Mouse (Mus musculus) cerebellum, adult 11 months (tissue): Measurements from ENCODE around the gene Oprm1.
"Not testable (repeated sequence)": the region's sequence is repeated elsewhere in the genome, so short reads cannot be mapped to it uniquely, and the experiment has no call there.

Source experiments
- DNase-seq: peaks from one replicate; pipeline ENCODE4 v3.0.0; 2022

The Oprm1 gene

DNA sequence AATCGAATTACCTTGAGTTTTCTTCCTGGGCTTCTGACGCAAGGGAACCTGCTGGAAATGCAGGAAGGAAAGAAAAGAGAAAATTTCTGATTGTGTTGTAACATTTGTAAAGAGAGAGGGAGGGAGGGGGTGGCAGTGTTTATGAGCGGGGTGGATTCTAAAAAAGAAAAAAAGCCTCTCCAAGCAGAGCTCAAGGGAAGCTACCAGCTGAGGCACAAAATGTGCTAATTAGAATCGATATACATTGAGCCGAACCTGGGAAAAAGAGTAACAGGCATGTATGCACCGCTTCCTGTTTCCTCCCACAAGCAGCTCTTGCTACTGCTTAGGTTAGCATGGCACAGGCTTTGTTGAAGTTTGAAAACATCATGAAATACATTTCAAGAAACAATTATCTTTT is 221.9 kb downstream of the Oprm1 start:
- DNase-seq, result no peak

DNA sequence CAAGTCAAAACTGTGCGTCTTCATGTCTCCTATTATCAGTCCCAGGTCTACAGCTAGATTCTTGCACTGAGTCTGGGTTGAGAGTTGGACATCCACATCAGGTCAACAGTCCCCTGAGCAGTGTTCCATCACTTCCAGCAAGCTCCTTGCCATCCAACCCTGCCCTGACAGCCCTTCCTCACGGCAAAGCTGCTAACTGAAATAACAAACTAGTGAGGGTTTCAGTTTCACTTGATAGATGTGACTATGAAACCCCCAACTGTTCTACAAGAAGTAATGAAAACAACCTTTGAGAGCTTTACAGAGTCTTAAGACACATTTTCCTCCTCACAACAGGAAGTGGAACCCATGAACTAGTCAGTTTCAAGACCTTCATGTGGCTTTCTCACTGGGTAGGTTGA is 224.4 kb downstream of the Oprm1 start:
- no peak for DNase-seq

DNA sequence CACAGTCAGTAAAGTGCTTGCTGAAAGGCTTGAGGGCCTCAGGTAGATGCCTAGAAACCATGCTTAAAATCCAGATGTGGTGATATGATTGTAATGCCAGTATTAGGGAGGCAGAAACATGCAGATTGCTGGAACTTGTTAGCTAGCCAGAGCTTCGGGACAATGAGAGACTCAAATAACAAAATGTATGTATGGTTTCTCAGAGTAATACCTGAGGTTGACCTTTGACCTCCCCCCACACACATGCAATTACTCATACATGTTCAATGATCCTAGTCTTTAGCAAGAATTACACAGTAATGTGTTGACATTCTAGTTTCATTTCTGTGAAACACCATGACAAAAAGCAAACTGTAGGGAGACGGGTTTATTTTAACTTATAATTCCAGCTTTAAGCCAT is 225.1 kb downstream of the Oprm1 start:
- no peak for DNase-seq

DNA sequence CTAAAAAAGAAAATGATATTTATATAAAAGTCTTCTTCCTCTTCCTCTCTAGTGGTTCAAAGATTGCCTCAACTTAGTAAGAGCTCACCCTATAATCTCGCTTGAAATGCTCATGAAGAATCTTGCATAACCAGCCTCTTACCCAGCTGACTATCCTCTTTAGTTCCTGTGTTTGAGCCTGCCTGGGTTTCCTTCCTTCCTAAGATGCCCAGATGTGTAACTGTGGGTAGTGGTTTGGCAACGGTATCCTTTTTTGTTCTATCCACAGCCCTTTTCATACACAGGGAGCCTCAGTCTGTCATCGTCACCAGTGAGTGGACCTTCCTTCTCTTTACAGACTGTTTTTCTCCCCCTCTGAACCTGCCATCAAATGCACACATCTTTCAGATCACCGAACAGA is 227.9 kb downstream of the Oprm1 start:
- DNase-seq, result no peak

DNA sequence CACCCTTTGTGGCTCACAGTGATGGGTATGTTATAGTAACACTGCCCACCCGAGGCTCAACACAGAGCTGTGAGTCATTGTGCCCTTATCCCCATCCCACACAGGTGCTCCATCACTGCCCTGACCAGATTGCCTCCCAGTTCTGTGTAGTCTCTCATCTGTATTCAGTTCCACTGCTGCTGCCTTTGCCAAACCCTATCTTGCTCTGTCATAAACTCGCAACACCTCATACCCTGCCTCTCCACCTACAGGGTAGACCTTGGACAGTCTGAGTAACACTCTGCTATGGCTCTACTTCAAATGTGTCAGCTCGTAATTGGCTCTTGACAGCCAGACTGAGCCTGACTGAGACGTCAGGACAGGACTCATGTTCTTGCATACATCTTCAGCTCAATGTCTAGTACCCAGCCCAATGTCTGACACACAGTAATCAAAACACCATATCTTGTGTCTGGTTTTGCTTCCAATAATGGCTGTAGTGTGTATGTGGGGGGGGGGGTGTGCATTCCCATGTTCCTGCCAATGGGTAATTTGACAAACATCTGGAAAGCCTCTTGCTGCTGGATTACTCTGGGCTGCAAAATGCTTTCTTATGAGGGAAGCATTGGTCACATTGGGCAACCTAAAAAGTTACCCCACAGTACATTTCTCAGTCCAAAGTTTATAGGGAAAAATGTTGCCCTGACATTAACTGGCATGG is 229.2 kb downstream of the Oprm1 start:
- DNase-seq, result no peak

DNA sequence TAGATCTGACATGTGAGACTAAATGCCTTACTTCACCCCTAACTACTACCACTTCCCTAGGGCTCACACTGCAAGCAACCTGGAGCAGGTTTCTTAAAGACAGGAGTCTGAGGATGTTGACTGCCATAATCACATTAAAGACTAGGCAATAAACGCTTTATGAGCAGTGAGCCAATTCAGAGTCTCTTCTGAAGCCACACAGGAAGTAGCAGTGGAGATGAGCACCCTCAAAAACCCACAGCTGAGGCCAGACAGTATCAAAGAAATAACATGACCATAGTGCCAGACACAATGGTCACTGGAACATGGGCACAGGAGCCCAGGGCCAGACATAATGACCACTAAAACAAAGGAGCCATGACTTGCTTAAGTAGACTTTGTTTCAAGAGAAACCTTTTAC is 230.2 kb downstream of the Oprm1 start:
- no peak for DNase-seq

DNA sequence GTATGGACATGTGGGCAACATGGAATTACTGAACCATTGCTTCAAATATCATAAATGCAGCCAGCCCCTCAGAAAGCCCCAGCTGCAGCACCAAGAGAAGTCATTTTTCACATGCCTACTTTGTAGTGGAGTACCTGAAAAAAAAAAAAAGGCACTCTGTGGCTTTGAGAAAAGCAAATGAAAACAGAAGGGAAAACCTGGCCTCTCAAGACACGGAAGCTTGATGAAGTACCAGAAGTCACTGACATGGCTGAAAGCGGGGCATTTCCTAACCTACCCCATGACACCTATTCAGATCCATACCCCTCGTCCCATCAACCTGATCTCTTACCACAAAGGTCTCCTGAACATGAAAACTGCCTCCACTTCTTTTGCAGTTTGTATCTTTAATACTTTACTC is 238.6 kb downstream of the Oprm1 start:
- DNase-seq, result no peak

DNA sequence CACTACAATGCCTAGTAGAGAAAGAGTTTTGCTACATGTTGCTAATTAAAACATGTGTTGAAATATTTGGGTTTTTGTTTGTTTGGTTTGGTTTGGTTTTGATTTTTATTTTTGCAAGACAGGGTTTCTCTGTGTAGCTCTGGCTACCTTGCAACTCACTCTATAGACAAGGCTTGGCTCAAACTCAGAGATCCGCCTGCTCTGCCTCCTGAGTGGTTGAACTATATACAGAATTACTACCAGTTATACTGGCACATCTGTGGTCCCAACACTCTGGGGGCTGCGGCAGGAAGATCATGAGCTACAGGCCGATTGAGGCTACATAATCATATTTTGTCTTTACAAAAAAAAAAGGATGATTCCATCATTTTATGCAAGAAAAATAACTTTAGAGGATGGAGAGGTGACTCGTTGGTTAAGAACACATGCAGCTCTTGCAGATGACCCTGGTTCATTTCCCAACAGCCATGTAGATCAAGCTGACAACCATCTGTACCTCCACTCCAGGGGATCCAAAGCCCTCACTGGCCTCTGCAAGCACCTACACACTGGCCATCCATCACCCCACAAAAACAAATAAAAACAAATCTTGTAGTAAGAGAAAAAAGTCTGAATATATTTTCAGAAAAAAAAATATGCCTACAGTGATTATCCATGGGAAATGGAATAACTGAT is 240.4 kb downstream of the Oprm1 start:
- DNase-seq, result peak; percentile 56

DNA sequence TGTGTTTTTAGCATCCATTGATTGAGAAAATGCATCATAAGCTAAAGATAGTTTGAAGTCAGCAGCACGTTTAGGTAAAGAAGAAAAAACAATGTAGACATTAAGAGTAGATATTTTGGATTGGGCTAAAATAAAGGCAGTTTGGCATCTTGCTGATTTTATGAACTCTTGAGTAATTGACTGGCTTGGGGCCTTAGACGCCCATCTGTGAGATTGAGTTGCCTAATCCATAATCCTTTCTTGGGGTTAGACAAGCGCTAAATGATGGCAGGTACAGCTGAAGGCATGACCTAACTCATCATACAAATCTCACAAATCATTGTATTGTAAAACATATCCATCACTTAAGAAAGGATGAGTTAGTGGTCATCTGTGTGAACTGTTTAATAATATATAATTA is 241.0 kb downstream of the Oprm1 start:
- no peak for DNase-seq

DNA sequence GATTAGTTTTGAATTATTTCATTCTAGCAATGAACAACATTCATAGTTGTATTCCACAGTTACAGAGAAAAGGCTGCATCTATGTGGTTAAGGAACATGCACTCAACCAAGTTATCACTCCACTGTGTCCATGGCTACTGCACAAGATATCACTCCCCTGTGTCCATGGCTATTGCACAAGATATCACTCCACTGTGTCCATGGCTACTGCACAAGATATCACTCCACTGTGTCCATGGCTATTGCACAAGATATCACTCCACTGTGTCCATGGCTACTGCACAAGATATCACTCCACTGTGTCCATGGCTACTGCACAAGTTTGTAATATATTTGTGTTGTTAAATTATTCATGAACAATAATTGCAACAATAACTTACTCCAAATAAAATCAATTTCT is 245.6 kb downstream of the Oprm1 start:
- not testable (repeated sequence) for DNase-seq

DNA sequence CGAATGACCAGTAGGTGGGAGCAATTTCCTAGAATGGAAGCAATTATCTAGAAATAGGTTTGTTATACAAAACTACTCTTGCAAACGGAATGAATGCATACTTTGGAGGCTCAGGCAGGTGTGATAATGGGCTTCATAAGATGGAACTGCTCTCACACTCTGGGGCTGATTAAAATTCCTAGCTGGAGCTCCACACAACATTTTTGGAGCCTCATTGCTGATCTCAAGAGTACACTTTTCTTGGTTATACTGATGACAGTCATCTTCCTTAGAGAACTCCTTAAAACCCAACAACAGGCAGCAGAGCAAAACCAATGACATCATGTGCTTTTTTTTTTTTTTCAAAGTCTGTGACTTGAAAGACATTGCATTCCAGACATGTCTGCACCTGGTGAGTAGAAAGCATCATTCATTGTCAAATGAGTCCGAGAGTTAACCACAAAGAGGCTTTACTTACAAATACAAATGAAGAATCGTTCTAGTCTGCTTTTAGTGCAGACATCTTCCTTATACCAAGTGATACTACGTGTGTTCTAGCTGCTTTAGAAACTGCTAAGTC is 246.8 kb downstream of the Oprm1 start:
- DNase-seq, result no peak

DNA sequence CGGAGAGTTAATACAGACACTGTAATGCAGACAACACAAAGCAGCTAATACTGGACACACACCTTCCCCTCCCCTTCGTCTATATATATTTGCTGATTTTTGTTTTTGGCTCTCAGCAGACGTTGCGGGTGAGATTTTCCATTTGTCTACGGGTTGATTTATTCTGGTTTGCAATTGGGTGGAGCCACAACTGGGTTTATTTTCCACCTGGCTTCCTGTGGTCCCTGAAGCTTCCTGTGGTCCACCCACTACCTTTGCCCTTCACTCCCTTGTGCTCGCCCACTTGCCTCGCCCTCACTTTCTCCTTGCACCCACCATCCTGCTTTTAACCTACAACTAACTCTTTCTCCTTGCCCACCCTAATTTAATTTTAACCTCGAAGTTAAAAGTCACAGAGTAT is 252.2 kb downstream of the Oprm1 start:
- DNase-seq, result no peak

DNA sequence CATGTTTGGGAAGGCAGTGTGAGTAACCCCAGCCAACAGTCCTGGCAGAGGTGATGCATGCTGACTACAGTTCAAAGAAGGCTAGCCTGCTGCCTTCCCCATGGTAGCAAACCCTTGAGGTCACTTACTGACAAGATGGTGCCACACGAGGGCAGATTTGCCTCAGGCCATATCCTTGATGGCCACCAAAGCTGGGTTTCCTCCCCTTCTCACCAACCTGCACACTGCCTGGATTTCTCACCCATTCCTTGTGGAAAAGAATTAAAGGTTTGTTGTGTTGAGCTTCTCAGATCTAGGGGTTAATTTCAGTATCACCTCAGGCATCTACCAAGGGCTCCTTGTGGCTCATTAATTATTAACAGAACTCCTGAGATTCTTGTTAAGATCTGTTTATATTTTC is 256.9 kb downstream of the Oprm1 start:
- no peak for DNase-seq

DNA sequence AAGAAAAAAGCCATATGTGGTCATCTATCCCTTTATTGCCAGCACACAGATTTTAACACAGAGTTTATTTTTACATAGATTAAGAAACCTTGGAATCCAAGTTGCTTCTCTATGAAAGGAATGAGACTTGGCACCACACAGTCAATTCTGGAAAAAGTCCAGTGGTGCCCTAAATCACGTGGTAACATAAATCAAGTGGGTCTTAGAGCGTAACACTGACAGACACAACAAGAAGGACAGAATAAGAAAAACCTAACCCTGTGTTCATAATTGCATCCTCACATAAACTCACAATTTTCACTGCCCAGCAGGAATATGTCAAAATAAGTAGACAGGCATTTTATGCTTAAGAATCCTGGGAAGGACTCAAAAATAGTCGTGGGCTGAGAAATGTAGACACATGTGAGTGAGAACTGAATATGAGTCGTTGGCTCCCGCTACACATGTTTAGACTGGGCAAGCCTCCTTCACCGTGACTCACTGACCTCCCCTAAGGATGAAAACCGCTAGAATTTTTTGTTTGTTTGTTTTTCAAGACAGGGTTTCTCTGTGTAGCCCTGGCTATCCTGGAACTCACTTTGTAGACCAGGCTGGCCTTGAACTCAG is 261.6 kb downstream of the Oprm1 start:
- DNase-seq, result no peak

DNA sequence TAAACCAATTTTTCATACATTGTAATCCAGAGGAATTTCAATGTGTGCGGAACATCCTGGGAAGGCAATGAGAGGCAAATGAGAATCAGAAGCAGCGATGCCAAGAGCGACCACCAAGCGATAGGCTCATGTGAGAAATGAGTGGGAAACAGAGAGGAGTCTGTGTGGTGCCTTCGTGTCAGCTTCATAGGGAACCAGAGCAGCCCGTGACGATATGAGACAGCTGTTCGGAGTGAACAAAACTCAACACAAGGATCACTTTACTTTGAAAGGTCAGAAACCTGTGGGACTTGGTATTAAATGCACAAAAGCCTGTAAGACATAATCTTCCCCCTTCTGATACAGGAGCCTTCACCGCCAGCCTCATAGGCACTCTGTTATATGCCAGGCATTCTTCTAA is 262.2 kb downstream of the Oprm1 start:
- no peak for DNase-seq

DNA sequence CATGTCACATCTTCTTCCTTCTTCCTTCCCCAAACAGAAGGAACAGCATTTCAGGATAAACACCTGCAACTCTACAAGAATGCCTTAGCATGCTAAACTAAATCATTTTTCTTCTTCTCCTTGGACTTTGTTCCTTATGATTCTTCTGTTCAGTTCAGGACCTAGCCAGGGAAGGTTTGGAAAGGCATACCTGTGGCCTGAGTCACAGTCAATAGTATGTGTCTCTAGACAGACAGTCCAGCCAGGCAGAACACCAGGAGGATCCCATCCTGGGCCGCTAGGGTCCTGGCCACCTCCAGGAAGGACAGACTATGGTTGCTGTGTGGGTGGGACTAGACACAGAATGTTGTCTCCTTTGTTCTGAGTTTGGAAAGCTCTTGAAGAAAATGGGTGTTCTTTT is 266.7 kb downstream of the Oprm1 start:
- no peak for DNase-seq

DNA sequence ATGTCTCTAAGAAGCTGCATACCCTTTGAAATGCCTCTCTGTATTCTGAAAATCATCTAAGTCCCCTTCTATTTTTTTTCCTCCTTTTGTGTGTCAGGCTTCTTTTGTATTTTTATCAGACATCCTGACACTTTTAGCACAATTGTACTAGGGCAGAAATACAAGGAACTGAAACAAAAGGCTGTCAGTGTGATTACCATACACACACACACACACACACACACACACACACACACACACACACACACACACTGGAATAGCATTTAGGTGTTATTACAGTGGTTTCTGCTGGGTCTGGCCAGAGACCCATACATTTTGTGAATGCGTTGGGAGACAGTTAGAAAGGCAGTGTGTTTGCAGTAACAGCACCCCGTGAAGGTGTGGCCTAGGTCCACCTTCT is 275.2 kb downstream of the Oprm1 start:
- no peak for DNase-seq

DNA sequence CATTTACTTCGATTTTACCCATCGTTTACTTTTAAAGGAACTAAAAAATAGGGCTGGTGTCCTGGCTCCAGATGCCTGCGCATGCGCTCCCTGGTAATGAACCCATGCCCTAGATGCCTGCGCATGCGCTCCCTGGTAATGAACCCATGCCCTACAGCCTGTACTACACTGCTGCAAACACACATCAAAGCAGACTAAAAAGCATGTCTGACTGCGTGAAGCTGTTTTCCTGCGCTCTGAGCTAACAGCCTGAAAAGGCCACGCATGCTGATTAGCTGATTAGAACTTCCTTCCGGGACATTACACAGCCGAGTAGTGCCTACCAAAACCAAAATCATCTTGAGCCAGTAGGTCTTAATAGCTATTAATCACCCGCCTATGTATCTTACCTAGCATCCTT is 277.2 kb downstream of the Oprm1 start:
- DNase-seq, result no peak

DNA sequence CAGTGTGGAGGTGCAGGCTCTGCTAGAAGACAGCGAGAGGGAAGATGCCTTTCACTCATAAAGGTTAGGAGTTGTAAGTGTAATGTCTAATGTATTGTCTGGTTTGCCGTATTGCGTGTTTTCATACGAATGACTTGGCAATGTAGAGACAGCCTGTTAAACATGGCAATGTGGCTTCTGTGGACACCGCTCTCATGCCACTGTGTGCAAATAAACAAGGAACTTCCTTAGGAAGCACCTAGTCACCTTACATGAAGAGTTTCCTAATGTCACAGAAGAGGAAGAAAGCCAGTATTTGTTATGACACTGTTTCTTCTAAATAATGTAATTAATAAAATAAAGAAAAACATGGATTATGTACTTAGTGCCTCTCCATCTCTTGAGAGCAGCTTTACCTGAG is 278.9 kb downstream of the Oprm1 start:
- DNase-seq, result no peak

DNA sequence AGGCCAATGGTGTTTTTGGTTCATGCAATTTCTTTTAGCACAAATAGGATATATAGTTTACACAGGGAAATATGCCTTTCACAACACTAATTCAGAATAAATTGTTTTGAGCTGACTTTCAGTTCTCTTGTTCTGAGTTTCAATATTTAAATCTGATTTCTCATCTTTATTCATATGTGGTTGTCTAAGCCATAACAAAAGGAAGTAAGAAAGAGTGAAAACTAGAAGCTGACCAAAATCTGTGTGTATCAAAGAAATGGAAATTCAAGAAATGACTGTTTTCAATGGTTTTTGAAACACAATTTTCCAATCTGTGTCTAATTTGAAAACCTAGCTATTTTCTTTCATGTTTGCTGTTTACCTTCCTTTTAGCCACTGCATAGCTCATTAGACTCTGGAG is 282.7 kb downstream of the Oprm1 start:
- no peak for DNase-seq

DNA sequence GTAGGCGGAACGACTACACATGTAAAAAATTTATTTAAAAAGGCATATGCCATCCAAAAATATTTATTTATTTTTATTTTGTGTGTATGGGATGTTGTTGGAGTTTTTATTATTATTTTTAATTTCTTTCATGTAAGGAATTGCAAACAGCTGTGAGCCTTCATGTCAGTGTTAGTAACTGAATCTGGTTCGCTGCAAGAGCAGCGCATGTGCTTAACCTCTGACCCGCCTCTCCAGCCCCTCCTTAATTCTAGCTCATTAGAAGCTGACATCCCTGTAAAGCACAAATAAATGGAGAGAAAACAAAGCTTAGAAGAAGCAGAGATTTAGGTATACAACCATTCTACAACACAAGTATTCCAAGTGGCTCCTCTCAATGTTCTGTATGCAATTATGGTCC is 285.6 kb downstream of the Oprm1 start:
- no peak for DNase-seq

DNA sequence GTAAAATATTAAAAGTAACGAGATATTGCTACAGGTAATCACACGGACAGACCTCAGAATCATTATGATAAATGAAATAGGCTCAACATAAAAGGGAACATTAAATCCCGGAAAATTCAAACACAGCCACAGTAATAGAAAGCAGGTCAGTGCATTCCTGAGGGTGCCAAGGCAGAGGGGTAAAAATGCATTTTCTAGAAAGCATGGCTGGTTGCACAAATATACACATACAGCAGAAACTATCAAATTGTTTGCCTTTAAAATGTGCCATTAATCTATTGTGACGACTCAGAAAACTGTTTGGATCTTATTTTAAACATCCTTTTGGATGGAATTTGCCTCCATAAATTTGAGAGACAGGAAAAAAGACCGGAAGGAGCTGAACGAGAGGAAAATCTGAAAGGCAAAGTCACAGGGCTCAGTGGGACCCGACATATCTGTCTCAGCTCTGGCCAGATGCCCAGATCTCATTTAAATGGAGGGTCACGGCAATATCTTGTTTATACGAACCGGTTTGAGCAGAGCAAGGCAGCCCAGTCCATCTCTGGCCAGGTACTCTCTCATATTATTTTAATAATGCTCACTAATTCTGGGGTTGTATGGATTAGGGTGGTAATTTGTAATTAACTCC is 289.1 kb downstream of the Oprm1 start:
- DNase-seq, result no peak

DNA sequence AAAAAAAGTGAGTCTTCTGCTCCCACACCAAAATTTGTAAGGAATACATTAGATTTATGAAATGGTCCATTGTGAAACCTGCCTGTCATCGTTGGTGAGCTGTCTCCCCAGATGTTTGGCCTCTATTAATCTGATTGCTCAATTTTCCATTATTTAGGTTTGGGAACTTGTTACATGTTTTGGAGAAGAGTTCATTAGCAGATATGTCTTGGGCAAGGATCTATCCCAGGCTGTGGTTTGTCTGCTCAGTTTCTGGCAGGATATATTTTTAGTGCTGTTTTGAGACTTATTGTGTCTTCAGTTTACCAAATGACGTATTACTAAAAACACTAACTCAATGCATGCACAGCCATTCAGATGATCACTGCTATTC is 289.6 kb downstream of the Oprm1 start:
- no peak for DNase-seq

DNA sequence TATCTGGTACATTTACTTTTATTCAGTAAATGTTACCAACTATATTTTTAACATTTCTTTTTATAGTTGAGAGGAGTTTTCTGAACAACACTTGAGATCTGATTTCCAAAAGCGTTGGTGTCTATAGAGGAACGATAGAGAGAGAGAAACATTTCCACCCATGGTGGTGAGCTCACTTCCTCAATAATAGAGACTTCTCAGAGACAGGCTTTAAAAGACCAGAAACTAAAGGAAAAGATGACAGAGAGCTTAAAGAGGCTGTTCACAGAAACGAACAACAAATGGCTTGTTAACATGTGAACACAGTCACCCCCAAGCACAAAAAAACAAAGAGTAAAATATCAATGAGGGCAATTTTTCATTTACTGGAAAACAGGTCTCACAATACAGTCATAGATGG is 291.6 kb downstream of the Oprm1 start:
- no peak for DNase-seq
